Mouse (Mus musculus) heart, adult 8-10 months (tissue): ENCODE measurements at regions not wholly inside any gene's neighbourhood (a gene's known extent, or its start where the extent isn't known, plus 50 kb on each side); places are given as distances from the start of the nearest gene placed in this dataset.
"Not testable (repeated sequence)": the region's sequence is repeated elsewhere in the genome, so short reads cannot be mapped to it uniquely, and the experiment has no call there.

Source experiments
- DNase-seq: peaks from one replicate; pipeline ENCODE4 v3.0.0; 2022; ENCODE audit warnings: low spot score

GRCm38 (mm10) chr13:69129056-69129620, 129.8 kb upstream of the Adcy2 start:
- no peak for DNase-seq

- DNase-seq = no peak
Observed at GRCm38 (mm10) chr13:69127522-69127921, 128.2 kb upstream of the Adcy2 start.

GRCm38 (mm10) chr13:69118743-69119142, 119.4 kb upstream of the Adcy2 start:
- not testable (repeated sequence) for DNase-seq

- no peak for DNase-seq
Observed at GRCm38 (mm10) chr13:69109168-69109567, 109.8 kb upstream of the Adcy2 start.

- DNase-seq = peak; percentile 6
Observed at GRCm38 (mm10) chr13:69086613-69087012, 87.3 kb upstream of the Adcy2 start.

GRCm38 (mm10) chr13:69070336-69070735, 71.0 kb upstream of the Adcy2 start:
- DNase-seq = no peak

- no peak for DNase-seq
Observed at GRCm38 (mm10) chr13:69069817-69070216, 70.5 kb upstream of the Adcy2 start.

- no peak for DNase-seq
Observed at GRCm38 (mm10) chr13:69066636-69067035, 67.3 kb upstream of the Adcy2 start.

- no peak for DNase-seq
Observed at GRCm38 (mm10) chr13:69065285-69065684, 65.9 kb upstream of the Adcy2 start.

- DNase-seq = no peak
Observed at GRCm38 (mm10) chr13:69062692-69063233, 63.4 kb upstream of the Adcy2 start.

GRCm38 (mm10) chr13:69061436-69061835, 62.1 kb upstream of the Adcy2 start:
- DNase-seq = no peak
